Mouse (Mus musculus) forebrain, postnatal 0 days (tissue): ENCODE measurements at regions not wholly inside any gene's neighbourhood (a gene's known extent, or its start where the extent isn't known, plus 50 kb on each side); places are given as distances from the start of the nearest gene placed in this dataset.

ENCODE experiments used
- ATAC-seq: fragments of 200-750 bp; cut with Nextera tagmentation; 2 replicates; pipeline ENCODE4 v1.8.0; 2017; ENCODE audit warnings: mild to moderate bottlenecking, moderate library complexity
- DNase-seq: peaks from one replicate; pipeline ENCODE4 v3.0.0-alpha.2; 2015
- H3K27ac ChIP-seq: fragments of 300-500 bp; sonication (generic); 2 replicates; pipeline ENCODE4 v1.5.1; 2014; ENCODE audit warnings: low read depth, mild to moderate bottlenecking, antibody characterized with exemption, low read length, moderate library complexity, mixed read lengths
- H3K27me3 ChIP-seq: fragments of 300-500 bp; sonication (generic); 2 replicates; pipeline ENCODE4 v1.6.1; 2014; ENCODE audit warnings: mild to moderate bottlenecking, low read length, mixed read lengths; ENCODE audit not compliant: insufficient read depth
- H3K36me3 ChIP-seq: fragments of 300-500 bp; sonication (generic); 2 replicates; pipeline ENCODE4 v1.6.1; 2014; ENCODE audit warnings: mild to moderate bottlenecking, moderate library complexity; ENCODE audit not compliant: insufficient read depth
- H3K4me1 ChIP-seq: fragments of 300-500 bp; sonication (generic); 2 replicates; pipeline ENCODE4 v1.6.1; 2014; ENCODE audit warnings: antibody characterized with exemption; ENCODE audit not compliant: insufficient read depth
- H3K4me2 ChIP-seq: fragments of 300-500 bp; sonication (generic); 2 replicates; pipeline ENCODE4 v1.6.1; 2014; ENCODE audit warnings: low read depth, mild to moderate bottlenecking, moderate library complexity
- H3K4me3 ChIP-seq: fragments of 300-500 bp; sonication (generic); 2 replicates; pipeline ENCODE4 v1.5.1; 2014; ENCODE audit warnings: low read depth, low read length, mixed read lengths
- H3K9ac ChIP-seq: fragments of 300-500 bp; sonication (generic); 2 replicates; pipeline ENCODE4 v1.6.1; 2014; ENCODE audit warnings: mild to moderate bottlenecking
- H3K9me3 ChIP-seq: fragments of 300-500 bp; sonication (generic); 2 replicates; pipeline ENCODE4 v1.6.1; 2016; ENCODE audit warnings: low read length
- CTCF ChIP-seq: sonication (generic); IDR thresholded peaks from 2 replicates; pipeline ENCODE4 v1.5.1; 2016; ENCODE audit warnings: antibody characterized with exemption, control low read depth, low read depth
- WGBS: fragments of 180-500 bp; shearing (Covaris S2); extraction: QIAGEN DNeasy Blood & Tissue Kit; methylation state at CpG from one replicate; pipeline ENCODE4 v1.1.7; 2014; 5-methylcytosine and 5-hydroxymethylcytosine counted together

DNA sequence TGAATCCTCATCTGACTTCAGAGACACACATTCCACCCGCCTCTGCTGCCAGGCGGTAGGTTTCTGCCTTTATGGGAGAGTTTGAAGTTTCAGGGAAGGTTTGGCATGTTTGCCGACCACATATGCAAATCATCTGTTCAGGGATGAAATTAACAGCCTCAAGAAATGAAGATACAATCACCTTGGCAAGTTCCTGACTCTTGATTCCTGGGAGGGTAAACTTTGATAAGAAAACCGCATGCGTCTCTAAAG lies 2636.0 kb upstream of the Gm7489 start:
- no peaks in the 10 kb centered on the region for H3K4me1 ChIP-seq
- DNase-seq, result no peak
- no peak overlapping the region for H3K27ac ChIP-seq
- no peaks in the 10 kb centered on the region for H3K9me3 ChIP-seq
- H3K27me3 ChIP-seq, result no peaks in the 10 kb centered on the region
- TF ChIP-seq CTCF, result no peak
- no peak overlapping the region for H3K4me3 ChIP-seq
- H3K4me2 ChIP-seq, result no peak overlapping the region
- H3K9ac ChIP-seq, result no peak overlapping the region
- no peaks in the 10 kb centered on the region for H3K36me3 ChIP-seq
- 94% methylated on average over 5 of the region's 5 CpGs for WGBS
- ATAC-seq, result no peak

DNA sequence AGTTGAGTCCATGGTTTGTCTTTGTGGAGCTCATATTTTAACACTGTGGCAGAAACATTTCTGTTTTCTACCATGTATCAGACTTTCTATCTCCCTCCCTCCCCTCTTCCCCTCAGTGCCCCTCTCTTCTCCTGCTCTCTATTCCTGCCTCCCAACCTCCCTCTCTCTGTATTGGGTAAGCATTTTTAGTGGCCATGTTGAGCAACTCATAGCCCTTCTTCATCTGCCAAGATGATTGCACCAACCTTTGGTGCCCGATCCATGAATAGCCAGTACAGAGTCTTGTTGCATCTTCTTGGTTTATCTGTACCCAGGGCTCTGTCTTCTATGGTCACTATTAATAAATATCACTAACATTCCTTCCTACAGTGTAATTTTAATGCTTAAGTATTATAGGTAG lies 2630.6 kb upstream of the Gm7489 start:
- no peak overlapping the region for H3K27ac ChIP-seq
- H3K4me3 ChIP-seq, result no peak overlapping the region
- H3K9me3 ChIP-seq, result no peaks in the 10 kb centered on the region
- no peak overlapping the region for H3K9ac ChIP-seq
- ATAC-seq (no peak), DNase-seq (no peak)
- no peaks in the 10 kb centered on the region for H3K4me1 ChIP-seq
- no peaks in the 10 kb centered on the region for H3K27me3 ChIP-seq
- H3K36me3 ChIP-seq, result no peaks in the 10 kb centered on the region
- H3K4me2 ChIP-seq, result no peak overlapping the region
- 95% methylated on average over 1 of the region's 1 CpGs for WGBS
- TF ChIP-seq CTCF, result no peak

DNA sequence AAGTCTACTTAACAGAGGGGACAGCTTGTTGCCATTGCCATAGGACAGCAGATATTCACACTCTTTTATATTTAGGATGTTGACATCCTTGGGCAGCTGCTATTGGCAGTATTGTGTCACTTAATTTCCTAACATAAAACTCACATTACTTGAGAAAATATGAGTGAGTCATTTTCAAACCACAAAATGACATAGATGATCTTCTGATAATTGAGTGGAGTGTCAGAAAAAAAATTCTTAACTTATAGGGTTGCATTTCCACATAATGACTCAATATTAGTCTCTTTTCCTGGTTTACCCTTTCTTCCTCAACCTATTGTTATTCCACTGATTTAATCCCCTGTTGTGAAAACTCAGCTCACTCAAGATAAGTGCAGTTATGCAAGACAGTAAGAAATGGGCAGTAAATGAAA lies 2629.5 kb upstream of the Gm7489 start:
- DNase-seq, result no peak
- ATAC-seq, result no peak
- no peaks in the 10 kb centered on the region for H3K27me3 ChIP-seq

DNA sequence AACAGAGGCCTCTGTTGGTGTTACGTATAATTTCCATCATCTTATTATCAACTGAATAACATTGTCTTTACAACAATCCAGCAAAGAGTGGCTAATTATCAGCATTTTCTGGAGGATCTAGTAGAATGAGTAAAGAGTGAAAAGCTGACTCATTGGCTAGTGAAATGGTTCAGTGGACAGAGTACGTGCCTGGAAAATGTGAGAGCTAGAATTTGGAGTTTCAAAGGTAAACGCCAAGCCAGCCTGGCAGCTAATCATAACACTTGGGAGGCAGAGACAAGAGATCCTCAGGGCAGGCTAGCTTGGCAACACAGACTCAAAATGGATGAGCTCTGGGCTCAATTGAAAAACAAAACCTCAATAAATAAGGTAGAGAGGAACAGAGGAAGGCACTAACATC lies 2628.0 kb upstream of the Gm7489 start:
- Histone ChIP-seq H3K4me1 (no peaks in the 10 kb centered on the region), H3K4me2 (no peak overlapping the region), H3K9me3 (no peaks in the 10 kb centered on the region), H3K36me3 (no peaks in the 10 kb centered on the region), H3K9ac (no peak overlapping the region), H3K27me3 (no peaks in the 10 kb centered on the region), H3K27ac (no peak overlapping the region), H3K4me3 (no peak overlapping the region)
- no peak for TF ChIP-seq CTCF
- WGBS, result 66% methylated on average over 3 of the region's 3 CpGs
- ATAC-seq (no peak), DNase-seq (no peak)

More for the DNA sequence above, 2629.5 kb upstream of the Gm7489 start:
- H3K36me3 ChIP-seq, result no peaks in the 10 kb centered on the region
- H3K9me3 ChIP-seq, result no peaks in the 10 kb centered on the region
- H3K4me1 ChIP-seq, result no peaks in the 10 kb centered on the region
- H3K4me3 ChIP-seq, result no peak overlapping the region
- H3K27ac ChIP-seq, result no peak overlapping the region
- no peak overlapping the region for H3K4me2 ChIP-seq
- no peak for TF ChIP-seq CTCF
- no peak overlapping the region for H3K9ac ChIP-seq

- H3K36me3 ChIP-seq, result no peaks in the 10 kb centered on the region
- DNase-seq (peak; percentile 38), ATAC-seq (no peak)
- H3K9ac ChIP-seq, result no peak overlapping the region
- no peak overlapping the region for H3K27ac ChIP-seq
- H3K4me1 ChIP-seq, result no peaks in the 10 kb centered on the region
- WGBS, result 27% methylated on average over 5 of the region's 5 CpGs
- no peaks in the 10 kb centered on the region for H3K27me3 ChIP-seq
- H3K9me3 ChIP-seq, result no peaks in the 10 kb centered on the region
- no peak overlapping the region for H3K4me2 ChIP-seq
- H3K4me3 ChIP-seq, result no peak overlapping the region
- no peak for TF ChIP-seq CTCF
These were observed 2620.0 kb upstream of the Gm7489 start for GRCm38 (mm10) chr15:51264599-51265163.

DNA sequence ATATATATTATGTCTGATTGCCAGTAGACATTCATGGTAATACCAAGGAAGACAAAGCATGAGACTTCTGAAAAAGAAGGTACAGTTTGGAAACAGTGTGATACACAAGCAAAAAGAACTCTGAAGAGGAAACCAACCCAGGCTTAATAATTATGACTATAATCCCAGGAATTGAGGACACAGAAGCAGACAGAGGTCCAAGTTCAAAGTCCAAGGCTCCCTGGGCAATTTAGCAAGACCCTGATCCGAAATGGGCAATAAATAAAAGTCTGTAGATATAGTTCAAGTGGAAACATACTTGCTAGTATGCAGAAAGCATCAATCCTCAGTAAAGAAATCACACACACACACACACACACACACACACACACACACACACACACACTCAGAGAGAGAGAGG lies 2618.7 kb upstream of the Gm7489 start:
- H3K4me1 ChIP-seq, result no peaks in the 10 kb centered on the region
- no peak overlapping the region for H3K9ac ChIP-seq
- no peak for TF ChIP-seq CTCF
- no peak overlapping the region for H3K27ac ChIP-seq
- H3K4me2 ChIP-seq, result no peak overlapping the region
- WGBS, result 71% methylated on average over 1 of the region's 1 CpGs
- no peak for ATAC-seq
- no peaks in the 10 kb centered on the region for H3K27me3 ChIP-seq
- H3K4me3 ChIP-seq, result no peak overlapping the region
- H3K9me3 ChIP-seq, result no peaks in the 10 kb centered on the region
- DNase-seq, result no peak
- no peaks in the 10 kb centered on the region for H3K36me3 ChIP-seq

GRCm38 (mm10) chr15:51271632-51272312 lies 2612.9 kb upstream of the Gm7489 start:
- Histone ChIP-seq H3K9me3 (no peaks in the 10 kb centered on the region), H3K4me1 (no peaks in the 10 kb centered on the region), H3K9ac (no peak overlapping the region), H3K27me3 (no peaks in the 10 kb centered on the region), H3K27ac (no peak overlapping the region), H3K36me3 (no peaks in the 10 kb centered on the region), H3K4me2 (no peak overlapping the region), H3K4me3 (no peak overlapping the region)
- ATAC-seq, result peak; percentile 91
- WGBS, result 70% methylated on average over 9 of the region's 9 CpGs
- no peak for TF ChIP-seq CTCF
- peak; percentile 19 for DNase-seq
